Mouse (Mus musculus): ENCODE results near the gene Kif26b. TPM values are rescaled to one million over a fixed set of nuclear protein-coding genes. Genes with fewer than 3 reads are reported as not detected.

Kif26b gene
- polyA plus RNA-seq, 1 experiment, result 0.25 TPM

- TF ChIP-seq POLR2A (IDR thresholded peaks at IDR 0.05; ENCODE audit: control insufficient read depth, low read depth, low read length), result no peak
- TF ChIP-seq CTCF (IDR thresholded peaks at IDR 0.05; ENCODE audit: control insufficient read depth, insufficient read depth, insufficient replicate concordance, low read depth, low read length), result no peak
- Histone ChIP-seq H3K27me3 (ENCODE audit: control insufficient read depth, insufficient read depth, low read length) (no peaks in the 10 kb centered on the region), H3K4me3 (ENCODE audit: control insufficient read depth, low read depth, low read length) (no peak overlapping the region), H3K4me1 (ENCODE audit: control insufficient read depth, insufficient read depth, low read length) (peaks cover 2% of the 10 kb centered on the region), H3K27ac (ENCODE audit: control insufficient read depth, insufficient read depth, low read depth, low read length) (no peak overlapping the region), H3K36me3 (ENCODE audit: control insufficient read depth, insufficient read depth, low read length) (no peaks in the 10 kb centered on the region)
Observed at GRCm38 (mm10) chr1:178522389-178522788, 6.5 kb upstream of the Kif26b start.

DNA sequence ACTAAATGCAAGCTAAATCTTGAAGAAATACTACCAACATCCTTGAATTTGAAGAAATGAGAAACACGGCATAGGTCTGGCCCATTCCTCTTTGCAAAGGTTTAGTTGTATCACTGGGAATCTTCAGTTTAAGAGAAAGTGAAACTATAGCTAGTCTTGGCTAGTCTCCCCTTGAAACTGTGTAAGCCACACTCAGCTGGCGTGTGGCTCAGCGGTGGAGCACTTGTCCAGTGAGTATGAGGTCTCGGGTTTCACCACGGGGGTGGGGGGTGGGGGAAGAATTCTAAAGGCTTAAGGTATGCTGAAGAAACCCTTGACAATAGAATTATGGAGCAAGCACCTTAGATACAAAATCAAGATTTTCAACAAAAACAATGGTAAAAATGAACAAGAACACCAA is 5.8 kb upstream of the Kif26b start:
- Histone ChIP-seq H3K36me3 (ENCODE audit: control insufficient read depth, insufficient read depth, low read length) (no peaks in the 10 kb centered on the region), H3K4me3 (ENCODE audit: control insufficient read depth, low read depth, low read length) (no peak overlapping the region), H3K27me3 (ENCODE audit: control insufficient read depth, insufficient read depth, low read length) (no peaks in the 10 kb centered on the region), H3K4me1 (ENCODE audit: control insufficient read depth, insufficient read depth, low read length) (peaks cover 5% of the 10 kb centered on the region), H3K27ac (ENCODE audit: control insufficient read depth, insufficient read depth, low read depth, low read length) (no peak overlapping the region)
- no peak for TF ChIP-seq CTCF (IDR thresholded peaks at IDR 0.05; ENCODE audit: control insufficient read depth, insufficient read depth, insufficient replicate concordance, low read depth, low read length)
- no peak for TF ChIP-seq POLR2A (IDR thresholded peaks at IDR 0.05; ENCODE audit: control insufficient read depth, low read depth, low read length)

GRCm38 (mm10) chr1:178527185-178527546 is 1.8 kb upstream of the Kif26b start:
- H3K27ac ChIP-seq (ENCODE audit: control insufficient read depth, insufficient read depth, low read depth, low read length), result no peak overlapping the region
- H3K4me1 ChIP-seq (ENCODE audit: control insufficient read depth, insufficient read depth, low read length), result peaks cover 19% of the 10 kb centered on the region
- peak; percentile 46; the same call in 1 of the 2 replicates for TF ChIP-seq CTCF (IDR thresholded peaks at IDR 0.05; ENCODE audit: control insufficient read depth, insufficient read depth, insufficient replicate concordance, low read depth, low read length)
- no peak for TF ChIP-seq POLR2A (IDR thresholded peaks at IDR 0.05; ENCODE audit: control insufficient read depth, low read depth, low read length)
- H3K27me3 ChIP-seq (ENCODE audit: control insufficient read depth, insufficient read depth, low read length), result no peaks in the 10 kb centered on the region; the same call in 1 of the 2 replicates
- no peaks in the 10 kb centered on the region for H3K36me3 ChIP-seq (ENCODE audit: control insufficient read depth, insufficient read depth, low read length)
- peak overlapping the region; percentile 81 for H3K4me3 ChIP-seq (ENCODE audit: control insufficient read depth, low read depth, low read length)

- Histone ChIP-seq H3K4me1 (ENCODE audit: control insufficient read depth, insufficient read depth, low read length) (peaks cover 19% of the 10 kb centered on the region), H3K27me3 (ENCODE audit: control insufficient read depth, insufficient read depth, low read length) (no peaks in the 10 kb centered on the region; the same call in 1 of the 2 replicates), H3K4me3 (ENCODE audit: control insufficient read depth, low read depth, low read length) (peak overlapping the region; percentile 81), H3K36me3 (ENCODE audit: control insufficient read depth, insufficient read depth, low read length) (no peaks in the 10 kb centered on the region), H3K27ac (ENCODE audit: control insufficient read depth, insufficient read depth, low read depth, low read length) (no peak overlapping the region)
- no peak for TF ChIP-seq POLR2A (IDR thresholded peaks at IDR 0.05; ENCODE audit: control insufficient read depth, low read depth, low read length)
- TF ChIP-seq CTCF (IDR thresholded peaks at IDR 0.05; ENCODE audit: control insufficient read depth, insufficient read depth, insufficient replicate concordance, low read depth, low read length), result no peak
Observed at GRCm38 (mm10) chr1:178527547-178528361, 1.2 kb upstream of the Kif26b start.

DNA sequence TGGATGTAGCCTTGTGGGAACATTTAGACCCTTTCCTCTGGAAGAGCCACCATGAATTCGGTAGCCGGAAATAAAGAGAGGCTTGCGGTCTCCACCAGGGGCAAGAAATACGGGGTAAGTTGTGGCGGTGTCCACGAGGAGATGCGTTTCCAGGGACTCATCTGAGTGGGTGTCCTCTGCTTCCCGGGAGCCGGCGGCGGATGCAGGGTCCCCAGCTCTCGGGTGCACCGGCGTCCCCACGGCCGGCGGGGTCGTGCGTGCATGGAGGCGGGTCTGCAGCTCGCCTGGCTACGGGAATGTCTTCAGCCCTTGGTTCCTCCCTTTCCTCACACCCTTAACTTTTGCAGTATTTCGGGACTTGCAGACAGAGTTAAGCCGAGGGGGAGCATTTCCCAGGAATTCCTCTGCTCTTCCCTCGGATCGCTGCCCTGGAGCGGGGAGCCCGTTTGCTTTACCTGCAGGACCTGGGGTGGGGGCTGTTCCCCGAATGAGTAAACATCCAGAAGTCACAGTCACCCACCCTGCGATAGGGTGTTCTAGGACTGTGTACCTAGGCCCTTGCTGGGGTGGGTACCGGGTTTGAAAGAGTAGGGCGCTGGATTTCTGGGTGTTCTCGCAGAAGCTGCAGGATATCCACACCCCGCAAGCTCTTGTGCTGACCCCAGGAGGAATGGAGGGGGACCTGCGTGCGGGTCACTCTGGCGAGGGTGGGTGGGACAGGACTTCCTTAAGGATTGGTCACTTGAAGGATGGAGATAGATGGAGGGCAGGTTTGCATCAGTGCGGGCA is 781 bp downstream of the Kif26b start:
- H3K4me3 ChIP-seq (ENCODE audit: control insufficient read depth, low read depth, low read length), result peak overlapping the region; percentile 81
- no peaks in the 10 kb centered on the region; the same call in 1 of the 2 replicates for H3K27me3 ChIP-seq (ENCODE audit: control insufficient read depth, insufficient read depth, low read length)
- H3K4me1 ChIP-seq (ENCODE audit: control insufficient read depth, insufficient read depth, low read length), result peaks cover 19% of the 10 kb centered on the region
- H3K27ac ChIP-seq (ENCODE audit: control insufficient read depth, insufficient read depth, low read depth, low read length), result no peak overlapping the region
- TF ChIP-seq CTCF (IDR thresholded peaks at IDR 0.05; ENCODE audit: control insufficient read depth, insufficient read depth, insufficient replicate concordance, low read depth, low read length) (no peak), POLR2A (IDR thresholded peaks at IDR 0.05; ENCODE audit: control insufficient read depth, low read depth, low read length) (no peak)
- H3K36me3 ChIP-seq (ENCODE audit: control insufficient read depth, insufficient read depth, low read length), result no peaks in the 10 kb centered on the region

DNA sequence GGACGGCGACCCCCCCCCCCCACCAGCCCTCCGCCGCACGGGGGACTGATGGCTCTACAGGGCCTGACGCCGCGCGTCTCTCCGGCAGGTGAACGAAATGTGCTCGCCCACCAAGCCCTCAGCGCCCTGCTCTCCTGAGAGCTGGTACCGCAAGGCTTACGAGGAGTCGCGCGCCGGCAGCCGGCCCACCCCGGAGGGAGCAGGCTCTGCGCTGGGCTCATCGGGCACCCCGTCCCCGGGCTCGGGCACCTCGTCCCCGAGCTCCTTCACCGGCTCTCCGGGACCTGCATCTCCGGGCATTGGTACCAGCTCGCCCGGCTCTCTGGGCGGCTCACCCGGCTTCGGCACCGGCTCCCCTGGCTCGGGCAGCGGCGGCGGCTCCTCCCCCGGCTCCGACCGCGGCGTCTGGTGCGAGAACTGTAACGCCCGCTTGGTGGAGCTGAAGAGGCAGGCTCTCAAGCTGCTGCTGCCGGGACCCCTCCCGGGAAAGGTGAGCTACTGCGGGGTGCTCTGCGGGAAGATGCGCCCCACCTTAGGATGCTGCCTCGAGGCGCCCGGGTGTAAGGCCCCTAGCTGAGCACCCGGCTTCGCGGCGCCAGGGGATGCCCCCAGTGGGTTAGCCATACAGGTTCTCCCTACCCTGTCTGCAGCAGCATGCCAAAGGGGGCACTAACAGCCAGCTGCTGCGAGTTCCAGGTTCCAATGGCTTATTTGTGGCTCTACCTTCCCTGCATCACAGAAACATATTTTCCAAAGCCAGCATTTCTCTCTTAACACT is 1.6 kb downstream of the Kif26b start:
- Histone ChIP-seq H3K27ac (ENCODE audit: control insufficient read depth, insufficient read depth, low read depth, low read length) (no peak overlapping the region), H3K27me3 (ENCODE audit: control insufficient read depth, insufficient read depth, low read length) (no peaks in the 10 kb centered on the region; the same call in 1 of the 2 replicates), H3K36me3 (ENCODE audit: control insufficient read depth, insufficient read depth, low read length) (no peaks in the 10 kb centered on the region), H3K4me3 (ENCODE audit: control insufficient read depth, low read depth, low read length) (peak overlapping the region; percentile 81), H3K4me1 (ENCODE audit: control insufficient read depth, insufficient read depth, low read length) (peaks cover 19% of the 10 kb centered on the region)
- no peak for TF ChIP-seq POLR2A (IDR thresholded peaks at IDR 0.05; ENCODE audit: control insufficient read depth, low read depth, low read length)
- TF ChIP-seq CTCF (IDR thresholded peaks at IDR 0.05; ENCODE audit: control insufficient read depth, insufficient read depth, insufficient replicate concordance, low read depth, low read length), result peak; percentile 37; the same call in 1 of the 2 replicates

All from testis, adult 2 months (tissue).